Mouse (Mus musculus) spleen, adult 2 months (tissue): Measurements from ENCODE around the gene Snrpa. TPM values are rescaled to one million over a fixed set of nuclear protein-coding genes. Genes with fewer than 3 reads are reported as not detected.

ENCODE experiments used
- DNase-seq, 2 experiments: peaks; one replicate each; pipeline versions ENCODE4 v3.0.0 to v3.0.0-alpha.2; 2012 to 2021; ENCODE audit warnings: low spot score in 2 of 2, low read depth in 1 of 2
- H3K27ac ChIP-seq: fragments of 200-500 bp; 2 replicates; pipeline ENCODE4 v1.5.1; 2012; ENCODE audit warnings: low read length, inconsistent platforms; ENCODE audit not compliant: insufficient read depth
- H3K27me3 ChIP-seq: fragments of 200-500 bp; 2 replicates; pipeline ENCODE4 v1.6.1; 2012; ENCODE audit warnings: mild to moderate bottlenecking, moderate library complexity, low read length, inconsistent platforms; ENCODE audit not compliant: control insufficient read depth, insufficient read depth
- H3K36me3 ChIP-seq: fragments of 200-500 bp; 2 replicates; pipeline ENCODE4 v1.6.1; 2012; ENCODE audit warnings: mild to moderate bottlenecking, low read length, inconsistent platforms; ENCODE audit not compliant: control insufficient read depth, insufficient read depth
- H3K4me1 ChIP-seq: fragments of 200-500 bp; 2 replicates; pipeline ENCODE4 v1.6.1; 2011; ENCODE audit warnings: inconsistent platforms; ENCODE audit not compliant: control insufficient read depth, insufficient read depth, insufficient read length
- H3K4me3 ChIP-seq: fragments of 200-500 bp; 2 replicates; pipeline ENCODE4 v1.5.1; 2011; ENCODE audit warnings: mild to moderate bottlenecking, inconsistent platforms; ENCODE audit not compliant: insufficient read depth, insufficient read length; ENCODE audit errors: extremely low read depth
- CTCF ChIP-seq: fragments of 200-500 bp; IDR thresholded peaks from 2 replicates; pipeline ENCODE4 v1.5.1; 2011; ENCODE audit warnings: mild to moderate bottlenecking, inconsistent platforms; ENCODE audit not compliant: insufficient read depth, insufficient read length, insufficient replicate concordance; ENCODE audit errors: extremely low read depth
- POLR2A ChIP-seq: fragments of 200-500 bp; IDR thresholded peaks from 2 replicates; pipeline ENCODE4 v1.6.1; 2011; ENCODE audit warnings: low read depth, low read length, inconsistent platforms
- WGBS: fragments of 180-500 bp; shearing (Covaris S2); methylation state at CpG from one replicate; pipeline ENCODE4 v1.1.7; 2018; 5-methylcytosine and 5-hydroxymethylcytosine counted together
- polyA plus RNA-seq: library from polyadenylated mRNA; depleted of rRNA; stranded (reverse); fragments of >200 nt; gene quantifications from 2 replicates; pipeline ENCODE4 v1.2.3, GENCODE M21; 2012

Gene Snrpa
- polyA plus RNA-seq, 1 experiment = 93.7 TPM

DNA sequence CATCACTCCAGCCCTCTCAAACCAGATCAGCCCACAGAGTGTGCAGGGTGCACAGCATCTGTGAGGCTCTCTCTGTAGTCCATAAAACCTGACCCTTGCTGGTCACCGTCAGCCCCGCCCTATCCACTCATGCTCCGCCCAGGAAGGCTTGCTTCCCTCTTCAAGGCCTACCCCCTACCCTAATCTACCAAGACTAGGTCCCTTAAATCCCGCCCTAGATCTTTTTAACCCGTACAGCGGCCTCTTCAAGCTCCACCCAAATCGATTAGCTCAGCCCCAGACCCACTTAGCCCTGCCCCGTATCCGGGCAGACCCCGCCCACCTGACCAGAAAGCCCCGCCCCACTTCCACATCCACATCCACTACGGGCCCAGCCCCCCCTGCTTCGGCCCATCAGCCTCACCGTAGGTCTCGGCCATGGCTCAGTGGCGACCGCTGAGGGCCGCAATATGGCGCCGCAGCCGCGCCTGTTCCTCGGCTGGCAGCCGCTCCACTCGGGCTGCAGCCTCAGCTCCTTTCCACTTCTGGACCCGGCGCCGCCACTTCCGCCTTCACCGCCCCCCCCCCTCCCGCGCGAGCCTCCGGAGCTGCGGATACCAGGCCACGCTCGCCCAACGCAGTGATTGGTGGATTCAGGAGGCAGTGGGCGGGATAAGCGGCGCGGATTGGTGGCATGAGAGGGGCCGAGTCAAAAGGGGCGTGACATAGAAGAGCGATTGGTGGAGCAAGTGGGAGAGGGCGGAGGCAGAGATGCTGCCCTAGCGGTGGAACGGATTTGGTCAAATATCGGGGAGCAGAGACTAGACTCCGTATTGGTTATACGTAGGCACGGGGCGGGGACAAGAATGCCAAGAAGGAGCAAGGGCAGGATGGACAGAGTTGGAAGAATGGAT lies 17.5 kb downstream of the Snrpa start, which contains the start of gene Rab4b:
TSS of gene Rab4b (minus strand) at position 573 of the 893 bp plus-strand sequence.
- under 1% methylated on average over 53 of the region's 53 CpGs for WGBS
- Histone ChIP-seq H3K27ac (peak within 1 kb of the TSS; percentile 98), H3K27me3 (no peaks in the 10 kb centered on the region), H3K4me1 (no peaks in the 10 kb centered on the region; the same call in 1 of the 2 replicates), H3K36me3 (peaks cover 16% of the 10 kb centered on the region), H3K4me3 (peak within 1 kb of the TSS; percentile 90)
- TF ChIP-seq POLR2A = peak; percentile 29
- peak; percentile 54; the same call in 1 of the 2 replicates for TF ChIP-seq CTCF
- peak; percentile 100 for DNase-seq

GRCm38 (mm10) chr7:27177942-27178323 lies 18.1 kb downstream of the Snrpa start:
- TF ChIP-seq POLR2A (no peak), CTCF (no peak)
- Histone ChIP-seq H3K27me3 (no peaks in the 10 kb centered on the region), H3K4me3 (peak overlapping the region; percentile 90; the same call in 1 of the 2 replicates), H3K4me1 (no peaks in the 10 kb centered on the region; the same call in 1 of the 2 replicates), H3K27ac (peak overlapping the region; percentile 98), H3K36me3 (peaks cover 20% of the 10 kb centered on the region)
- 12% methylated on average over 4 of the region's 4 CpGs for WGBS
- DNase-seq = no peak

GRCm38 (mm10) chr7:27174896-27175295 lies 21.2 kb downstream of the Snrpa start:
- no peaks in the 10 kb centered on the region; the same call in 1 of the 2 replicates for H3K4me1 ChIP-seq
- TF ChIP-seq CTCF (no peak), POLR2A (no peak)

GRCm38 (mm10) chr7:27174496-27174895 lies 21.6 kb downstream of the Snrpa start:
- TF ChIP-seq POLR2A = no peak
- no peak for TF ChIP-seq CTCF
- no peak overlapping the region for H3K4me3 ChIP-seq
- 91% methylated on average over 15 of the region's 15 CpGs for WGBS
- H3K36me3 ChIP-seq = peaks cover 34% of the 10 kb centered on the region
- no peaks in the 10 kb centered on the region for H3K27me3 ChIP-seq
- no peaks in the 10 kb centered on the region; the same call in 1 of the 2 replicates for H3K4me1 ChIP-seq
- DNase-seq = no peak
- H3K27ac ChIP-seq = no peak overlapping the region

More at GRCm38 (mm10) chr7:27174896-27175295, 21.2 kb downstream of the Snrpa start:
- WGBS = 92% methylated on average over 7 of the region's 7 CpGs
- Histone ChIP-seq H3K4me3 (no peak overlapping the region), H3K36me3 (peaks cover 34% of the 10 kb centered on the region), H3K27me3 (no peaks in the 10 kb centered on the region), H3K27ac (no peak overlapping the region)
- no peak for DNase-seq

- Histone ChIP-seq H3K27ac (no peak overlapping the region), H3K27me3 (no peaks in the 10 kb centered on the region), H3K4me1 (peaks cover 14% of the 10 kb centered on the region), H3K4me3 (no peak overlapping the region), H3K36me3 (peaks cover 34% of the 10 kb centered on the region)
- TF ChIP-seq CTCF (no peak), POLR2A (no peak)
- WGBS = 94% methylated on average over 3 of the region's 3 CpGs
- DNase-seq = no peak
These were observed 25.1 kb downstream of the Snrpa start for GRCm38 (mm10) chr7:27170981-27171380.

- WGBS = 72% methylated on average over 5 of the region's 5 CpGs
- TF ChIP-seq POLR2A (no peak), CTCF (no peak)
- Histone ChIP-seq H3K4me3 (no peak overlapping the region), H3K36me3 (peaks cover 25% of the 10 kb centered on the region), H3K4me1 (peaks cover 31% of the 10 kb centered on the region), H3K27ac (peak overlapping the region; percentile 99), H3K27me3 (no peaks in the 10 kb centered on the region)
- no peak for DNase-seq
These were observed 27.7 kb downstream of the Snrpa start for GRCm38 (mm10) chr7:27168371-27168770.
